Mouse (Mus musculus) embryonic facial prominence, embryonic 10.5 days (tissue): ENCODE results near the gene Tha1. TPM values are rescaled to one million over a fixed set of nuclear protein-coding genes. Genes with fewer than 3 reads are reported as not detected.
"Not testable (repeated sequence)": the region's sequence is repeated elsewhere in the genome, so short reads cannot be mapped to it uniquely, and the experiment has no call there.

Experiments used
- DNase-seq: peaks from one replicate; pipeline ENCODE4 v3.0.0-alpha.2; 2017; ENCODE audit warnings: low spot score
- H3K27ac ChIP-seq: fragments of 300-500 bp; sonication (generic); replicated peaks from 2 replicates; pipeline ENCODE4 v1.5.1; 2016; ENCODE audit warnings: mild to moderate bottlenecking
- H3K27me3 ChIP-seq: fragments of 300-500 bp; sonication (generic); replicated peaks from 2 replicates; pipeline ENCODE4 v1.6.1; 2016; ENCODE audit warnings: low read depth, mild to moderate bottlenecking; ENCODE audit not compliant: poor library complexity, severe bottlenecking
- H3K36me3 ChIP-seq: fragments of 300-500 bp; sonication (generic); replicated peaks from 2 replicates; pipeline ENCODE4 v1.6.1; 2016; ENCODE audit warnings: mild to moderate bottlenecking, moderate library complexity
- H3K4me1 ChIP-seq: fragments of 300-500 bp; sonication (generic); 2 replicates; pipeline ENCODE4 v1.6.1; 2016
- H3K4me3 ChIP-seq: fragments of 300-500 bp; sonication (generic); 2 replicates; pipeline ENCODE4 v1.5.1; 2016; ENCODE audit warnings: mild to moderate bottlenecking, moderate library complexity
- H3K9me3 ChIP-seq: fragments of 300-500 bp; sonication (generic); 2 replicates; pipeline ENCODE4 v1.6.1; 2016; ENCODE audit warnings: mild to moderate bottlenecking
- WGBS: fragments of 180-500 bp; shearing (Covaris S2); methylation state at CpG from one replicate; pipeline ENCODE4 v1.1.7; 2016; 5-methylcytosine and 5-hydroxymethylcytosine counted together
- polyA plus RNA-seq: library from polyadenylated mRNA; unstranded; fragments of >200 nt; fragmentation: Nextera tagmentation; extraction: Ambion mirVana; gene quantifications from 2 replicates; pipeline ENCODE4 v1.2.1, GENCODE M21; 2016

Gene Tha1
- polyA plus RNA-seq, 1 experiment from 2014 or later = 2.5 TPM

DNA sequence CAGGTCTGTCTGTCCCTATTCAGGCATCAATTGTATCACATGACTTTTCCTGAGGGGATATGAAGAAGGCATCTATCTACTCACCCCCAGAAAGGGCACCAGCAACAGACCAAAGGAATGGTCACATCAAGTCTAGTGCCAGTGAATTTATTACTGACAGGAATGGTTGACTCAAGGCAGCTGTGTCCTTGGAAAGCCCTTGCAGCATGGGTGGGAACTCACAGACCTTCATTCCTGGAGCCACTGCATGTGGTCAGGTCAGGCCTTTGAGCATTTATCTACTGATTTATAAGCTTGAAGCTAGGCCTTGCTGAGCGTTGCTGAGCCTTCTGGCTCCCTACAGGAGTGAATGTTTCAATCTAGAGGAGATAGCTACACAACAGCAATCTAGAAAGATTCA, 32.4 kb downstream of the Tha1 start:
- WGBS = 58% methylated on average over 1 of the region's 1 CpGs
- no peak for DNase-seq
- Histone ChIP-seq H3K27ac (no peak overlapping the region), H3K4me1 (peaks cover 24% of the 10 kb centered on the region), H3K9me3 (no peaks in the 10 kb centered on the region), H3K4me3 (no peak overlapping the region), H3K27me3 (no peaks in the 10 kb centered on the region), H3K36me3 (no peaks in the 10 kb centered on the region)

DNA sequence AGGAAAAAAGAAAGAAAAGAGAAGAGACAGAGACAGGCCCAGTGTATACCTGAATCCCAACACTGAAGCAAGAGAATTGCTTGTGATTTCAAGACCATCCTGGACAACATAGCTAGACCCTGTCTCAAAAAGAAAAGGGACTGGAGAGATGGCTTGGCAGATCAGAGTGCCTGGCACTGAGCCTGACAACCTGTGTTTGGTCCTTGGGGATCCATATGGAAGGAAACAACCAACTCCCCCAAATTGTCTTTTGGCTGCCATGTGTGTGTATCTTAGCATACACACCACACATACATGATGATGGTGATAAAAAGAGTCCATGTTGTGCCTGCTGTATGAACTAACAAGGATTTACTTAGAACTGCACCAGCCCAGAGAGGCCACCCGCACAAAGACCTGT, 34.3 kb downstream of the Tha1 start:
- no peaks in the 10 kb centered on the region for H3K27me3 ChIP-seq
- no peaks in the 10 kb centered on the region for H3K9me3 ChIP-seq
- no peak overlapping the region for H3K4me3 ChIP-seq
- H3K4me1 ChIP-seq = peaks cover 21% of the 10 kb centered on the region
- WGBS = 92% methylated on average over 1 of the region's 1 CpGs
- H3K27ac ChIP-seq = no peak overlapping the region
- no peak for DNase-seq
- H3K36me3 ChIP-seq = no peaks in the 10 kb centered on the region

DNA sequence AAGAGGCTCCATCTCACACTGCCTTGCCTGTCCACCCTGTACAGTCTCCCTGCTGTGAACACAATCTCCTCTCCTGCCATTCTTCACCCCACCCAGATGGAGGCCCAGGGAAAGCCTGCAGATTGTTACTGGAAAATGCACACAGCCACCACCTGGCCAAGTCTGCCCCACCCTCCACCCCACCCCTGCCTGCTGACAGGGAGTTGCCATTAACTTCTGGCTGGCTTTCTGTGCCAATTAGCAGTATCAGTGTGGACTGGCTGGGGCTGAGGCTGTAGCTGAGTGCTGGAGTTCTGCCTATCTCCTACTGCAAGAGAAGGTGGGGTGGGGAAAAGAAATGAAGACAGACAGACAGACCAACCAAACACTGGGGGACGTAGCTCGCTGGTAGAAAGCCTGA, 34.7 kb downstream of the Tha1 start:
- DNase-seq = no peak
- WGBS = 71% methylated on average over 2 of the region's 2 CpGs
- Histone ChIP-seq H3K4me3 (no peak overlapping the region), H3K36me3 (no peaks in the 10 kb centered on the region), H3K27ac (peak overlapping the region; percentile 64), H3K4me1 (peaks cover 21% of the 10 kb centered on the region), H3K27me3 (no peaks in the 10 kb centered on the region), H3K9me3 (no peaks in the 10 kb centered on the region)

DNA sequence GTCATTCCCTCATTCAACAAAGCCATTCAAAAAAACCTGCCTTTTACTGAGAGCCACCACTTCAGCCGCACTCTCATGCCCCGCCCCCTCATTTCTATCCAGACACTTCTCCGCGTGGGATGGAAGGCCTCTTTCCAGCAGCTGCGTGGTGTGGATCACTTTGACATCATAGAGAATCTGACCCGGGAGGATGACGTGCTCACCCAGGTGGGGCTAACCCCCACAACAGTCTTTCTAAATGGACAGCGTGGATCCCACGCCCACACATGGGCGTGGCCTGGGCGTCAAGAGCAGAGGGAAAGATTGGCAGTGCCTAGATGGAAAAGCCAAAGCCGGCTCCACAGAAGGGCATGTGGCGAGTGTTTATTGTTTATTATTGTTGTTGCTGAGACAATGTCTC, 37.0 kb downstream of the Tha1 start:
- H3K36me3 ChIP-seq = no peaks in the 10 kb centered on the region
- no peaks in the 10 kb centered on the region for H3K27me3 ChIP-seq
- no peak overlapping the region for H3K27ac ChIP-seq
- peak overlapping the region; percentile 36; the same call in 1 of the 2 replicates for H3K4me3 ChIP-seq
- DNase-seq = peak; percentile 42
- no peaks in the 10 kb centered on the region for H3K9me3 ChIP-seq
- H3K4me1 ChIP-seq = peaks cover 31% of the 10 kb centered on the region
- 28% methylated on average over 13 of the region's 13 CpGs for WGBS

GRCm38 (mm10) chr11:117834086-117834485, 39.2 kb downstream of the Tha1 start:
- no peak for DNase-seq
- Histone ChIP-seq H3K27me3 (no peaks in the 10 kb centered on the region), H3K4me1 (peaks cover 34% of the 10 kb centered on the region), H3K9me3 (no peaks in the 10 kb centered on the region), H3K27ac (no peak overlapping the region), H3K4me3 (no peak overlapping the region), H3K36me3 (no peaks in the 10 kb centered on the region)
- 94% methylated on average over 8 of the region's 8 CpGs for WGBS

- H3K27ac ChIP-seq, DNase-seq, H3K4me3 ChIP-seq, H3K27me3 ChIP-seq, H3K9me3 ChIP-seq, H3K36me3 ChIP-seq: not testable (repeated sequence)
- H3K4me1 ChIP-seq = peaks cover 33% of the 10 kb centered on the region
- WGBS = 80% methylated on average over 6 of the region's 6 CpGs
Observed at GRCm38 (mm10) chr11:117833509-117833908, 39.8 kb downstream of the Tha1 start.

DNA sequence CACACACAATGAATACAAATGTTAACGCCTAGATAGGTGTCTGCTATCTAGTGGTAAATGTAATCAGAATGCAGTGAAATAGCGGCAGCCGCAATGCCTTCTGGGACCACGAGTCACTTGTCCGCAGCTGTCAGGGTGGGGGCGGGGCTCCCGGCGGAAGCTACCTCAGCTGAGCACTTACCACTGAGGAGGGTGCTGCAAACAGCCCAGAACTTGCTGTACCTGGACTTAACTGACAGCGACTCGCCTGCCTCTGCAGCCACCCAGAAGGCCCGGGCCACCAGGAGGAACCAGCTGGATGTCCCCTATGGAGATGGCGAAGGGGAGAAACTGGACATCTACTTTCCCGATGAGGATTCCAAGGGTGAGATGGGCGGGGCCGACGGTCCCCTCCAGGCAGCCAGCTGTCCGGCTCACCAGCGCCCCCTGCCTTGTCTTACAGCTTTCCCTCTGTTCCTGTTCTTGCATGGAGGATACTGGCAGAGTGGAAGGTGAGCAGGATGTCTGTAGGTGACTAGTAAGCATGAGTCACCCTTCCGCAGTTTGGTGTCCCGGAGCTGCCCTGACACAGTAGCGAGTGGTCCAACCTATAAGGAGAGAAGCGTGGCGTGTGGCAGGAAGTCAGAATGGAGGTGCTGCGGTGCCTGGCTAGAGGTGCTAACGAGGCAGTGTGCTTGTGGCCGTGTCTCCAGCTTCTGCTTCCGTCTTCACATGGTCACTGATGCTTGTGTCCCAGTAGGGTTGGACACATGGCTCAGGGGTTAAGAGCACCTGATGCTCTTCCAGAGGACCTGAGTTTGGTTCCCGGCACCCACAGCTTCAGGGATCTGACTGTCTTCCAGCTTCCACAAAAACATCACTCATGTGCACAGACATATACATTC, 41.0 kb downstream of the Tha1 start:
- DNase-seq = peak; percentile 85
- Histone ChIP-seq H3K9me3 (no peaks in the 10 kb centered on the region), H3K27me3 (no peaks in the 10 kb centered on the region), H3K36me3 (no peaks in the 10 kb centered on the region), H3K27ac (peak overlapping the region; percentile 70), H3K4me1 (peaks cover 35% of the 10 kb centered on the region), H3K4me3 (peak overlapping the region; percentile 52)
- WGBS = 15% methylated on average over 28 of the region's 28 CpGs

- Histone ChIP-seq H3K27me3 (no peaks in the 10 kb centered on the region), H3K36me3 (no peaks in the 10 kb centered on the region), H3K4me3 (no peak overlapping the region), H3K9me3 (no peaks in the 10 kb centered on the region), H3K27ac (peak overlapping the region; percentile 8; the same call in 1 of the 2 replicates), H3K4me1 (peaks cover 47% of the 10 kb centered on the region)
- 89% methylated on average over 9 of the region's 9 CpGs for WGBS
- no peak for DNase-seq
Observed at GRCm38 (mm10) chr11:117830401-117830800, 42.9 kb downstream of the Tha1 start.

GRCm38 (mm10) chr11:117829671-117830215, 43.5 kb downstream of the Tha1 start:
- DNase-seq = no peak
- Histone ChIP-seq H3K27ac (no peak overlapping the region), H3K36me3 (no peaks in the 10 kb centered on the region), H3K27me3 (no peaks in the 10 kb centered on the region), H3K9me3 (no peaks in the 10 kb centered on the region), H3K4me1 (peaks cover 51% of the 10 kb centered on the region), H3K4me3 (no peak overlapping the region)
- 85% methylated on average over 2 of the region's 2 CpGs for WGBS

- H3K27ac ChIP-seq = no peak overlapping the region
- no peak overlapping the region for H3K4me3 ChIP-seq
- WGBS = 59% methylated on average over 9 of the region's 9 CpGs
- H3K27me3 ChIP-seq = no peaks in the 10 kb centered on the region
- H3K36me3 ChIP-seq = peaks cover 2% of the 10 kb centered on the region
- peaks cover 58% of the 10 kb centered on the region for H3K4me1 ChIP-seq
- DNase-seq = no peak
- H3K9me3 ChIP-seq = no peaks in the 10 kb centered on the region
Observed at GRCm38 (mm10) chr11:117828888-117829604, 44.2 kb downstream of the Tha1 start.

- Histone ChIP-seq H3K4me1 (peaks cover 64% of the 10 kb centered on the region), H3K27me3 (no peaks in the 10 kb centered on the region), H3K9me3 (no peaks in the 10 kb centered on the region), H3K36me3 (peaks cover 9% of the 10 kb centered on the region), H3K27ac (0 out of 2 replicates have a peak overlapping the region, but pooled peaks have one; percentile 25), H3K4me3 (no peak overlapping the region)
- 88% methylated on average over 18 of the region's 18 CpGs for WGBS
- no peak for DNase-seq
Observed at GRCm38 (mm10) chr11:117828149-117828887, 45.0 kb downstream of the Tha1 start.

- no peak overlapping the region for H3K27ac ChIP-seq
Observed at GRCm38 (mm10) chr11:117827386-117827785, 45.9 kb downstream of the Tha1 start.

More at GRCm38 (mm10) chr11:117827386-117827785, 45.9 kb downstream of the Tha1 start:
- no peak for DNase-seq
- whole genome bisulfite sequencing = 77% methylated on average over 3 of the region's 3 CpGs
- H3K27me3 ChIP-seq = no peaks in the 10 kb centered on the region
- peaks cover 19% of the 10 kb centered on the region for H3K36me3 ChIP-seq
- peaks cover 69% of the 10 kb centered on the region for H3K4me1 ChIP-seq
- H3K9me3 ChIP-seq = no peaks in the 10 kb centered on the region
- no peak overlapping the region for H3K4me3 ChIP-seq
